Mouse (Mus musculus): ENCODE results near the gene Cfap61.

Gene Cfap61

GRCm38 (mm10) chr2:145949475-145950068 lies 15.0 kb downstream of the Cfap61 start:
- DNase-seq (ENCODE audit: low spot score) = no peak

- DNase-seq (ENCODE audit: low spot score) = no peak
Observed at GRCm38 (mm10) chr2:145950239-145950638, 15.7 kb downstream of the Cfap61 start.

- no peak for DNase-seq (ENCODE audit: low spot score)
Observed at GRCm38 (mm10) chr2:145952726-145953125, 18.1 kb downstream of the Cfap61 start.

GRCm38 (mm10) chr2:145955844-145956243 lies 21.3 kb downstream of the Cfap61 start:
- no peak for DNase-seq (ENCODE audit: low spot score)

- DNase-seq (ENCODE audit: low spot score) = no peak
Observed at GRCm38 (mm10) chr2:145956318-145956717, 21.7 kb downstream of the Cfap61 start.

- no peak for DNase-seq (ENCODE audit: low spot score)
Observed at GRCm38 (mm10) chr2:145957450-145957849, 22.9 kb downstream of the Cfap61 start.

- no peak for DNase-seq (ENCODE audit: low spot score)
Observed at GRCm38 (mm10) chr2:145958097-145958496, 23.5 kb downstream of the Cfap61 start.

GRCm38 (mm10) chr2:145958551-145958950 lies 24.0 kb downstream of the Cfap61 start:
- DNase-seq (ENCODE audit: low spot score) = no peak

GRCm38 (mm10) chr2:145961861-145962260 lies 27.3 kb downstream of the Cfap61 start:
- DNase-seq (ENCODE audit: low spot score) = no peak

GRCm38 (mm10) chr2:145970751-145971150 lies 36.2 kb downstream of the Cfap61 start:
- no peak for DNase-seq (ENCODE audit: low spot score)

- DNase-seq (ENCODE audit: low spot score) = no peak
Observed at GRCm38 (mm10) chr2:145971237-145972010, 36.8 kb downstream of the Cfap61 start.

- DNase-seq (ENCODE audit: low spot score) = no peak
Observed at GRCm38 (mm10) chr2:145972571-145972970, 38.0 kb downstream of the Cfap61 start.

- no peak for DNase-seq (ENCODE audit: low spot score)
Observed at GRCm38 (mm10) chr2:145979616-145980015, 45.0 kb downstream of the Cfap61 start.

GRCm38 (mm10) chr2:145980881-145981280 lies 46.3 kb downstream of the Cfap61 start:
- no peak for DNase-seq (ENCODE audit: low spot score)

GRCm38 (mm10) chr2:145981699-145982112 lies 47.1 kb downstream of the Cfap61 start:
- no peak for DNase-seq (ENCODE audit: low spot score)

- no peak for DNase-seq (ENCODE audit: low spot score)
Observed at GRCm38 (mm10) chr2:145982317-145983045, 47.9 kb downstream of the Cfap61 start.

GRCm38 (mm10) chr2:145987757-145988156 lies 53.2 kb downstream of the Cfap61 start:
- DNase-seq (ENCODE audit: low spot score) = no peak

- DNase-seq (ENCODE audit: low spot score) = no peak
Observed at GRCm38 (mm10) chr2:145990446-145990845, 55.9 kb downstream of the Cfap61 start.

- no peak for DNase-seq (ENCODE audit: low spot score)
Observed at GRCm38 (mm10) chr2:145996472-145996871, 61.9 kb downstream of the Cfap61 start.

- no peak for DNase-seq (ENCODE audit: low spot score)
Observed at GRCm38 (mm10) chr2:145997956-145998525, 63.5 kb downstream of the Cfap61 start.

- no peak for DNase-seq (ENCODE audit: low spot score)
Observed at GRCm38 (mm10) chr2:146008801-146009200, 74.2 kb downstream of the Cfap61 start.

- no peak for DNase-seq (ENCODE audit: low spot score)
Observed at GRCm38 (mm10) chr2:146009596-146010349, 75.2 kb downstream of the Cfap61 start.

All from spleen, adult 12 weeks (tissue).